Mouse (Mus musculus) gastrocnemius, postnatal 36 days (tissue): ENCODE measurements at regions not wholly inside any gene's neighbourhood (a gene's known extent, or its start where the extent isn't known, plus 50 kb on each side); places are given as distances from the start of the nearest gene placed in this dataset.
"Not testable (repeated sequence)": the region's sequence is repeated elsewhere in the genome, so short reads cannot be mapped to it uniquely, and the experiment has no call there.

Source experiments
- DNase-seq, 2 experiments: peaks; one replicate each; pipeline ENCODE4 v3.0.0; 2022
- intact Hi-C: fragments of 180-260 bp; cut with DNase I; formaldehyde crosslinking; loops from one replicate; pipeline ENCODE4 v1.15.1; 2025
- microRNA-seq, 2 experiments: library from miRNA; unstranded; fragments of <30 nt; microRNA quantifications; one replicate each; pipeline ENCODE4 v1.2.0; 2021

- DNase-seq: not testable (repeated sequence)
- intact Hi-C loops: loop anchor here (10.0 kb wide), 1 partner anchor 179 kb away; no protein-coding TSS in a partner anchor
Measured at GRCm38 (mm10) chr6:69516226-69516625, 1275.8 kb downstream of the Rpia start.

- DNase-seq: no peak
- intact Hi-C loops: no loop called here
Measured at GRCm38 (mm10) chr6:69507995-69508394, 1284.0 kb downstream of the Rpia start.

GRCm38 (mm10) chr6:69500056-69500455 lies 1292.0 kb downstream of the Rpia start:
- intact Hi-C loops, DNase-seq: not testable (repeated sequence)

Small RNA genes in the stretch of these regions (microRNA-seq; reads per million reads assigned to microRNA genes)
- 0 reads per million in 2 experiments for gene Gm47304
